Mouse (Mus musculus) lung, embryonic 16.5 days (tissue): ENCODE measurements around the gene 1810013L24Rik. TPM values are rescaled to one million over a fixed set of nuclear protein-coding genes. Genes with fewer than 3 reads are reported as not detected.

Experiments used
- polyA plus RNA-seq: library from polyadenylated mRNA; unstranded; fragments of >200 nt; fragmentation: Nextera tagmentation; extraction: Ambion mirVana; gene quantifications from 2 replicates; pipeline ENCODE4 v1.2.1, GENCODE M21; 2015

The 1810013L24Rik gene
- polyA plus RNA-seq, 1 experiment from 2014 or later = 16.0 TPM

Other genes starting within 250 kb of the 1810013L24Rik start
- 51.1 and 51.6 TPM in 2 replicates for gene Pmm2, start 192.4 kb upstream of the 1810013L24Rik start, polyA plus RNA-seq
- 16.2 and 17.0 TPM in 2 replicates for gene Tmem186, start 192.4 kb upstream of the 1810013L24Rik start, polyA plus RNA-seq
- 96.4 and 97.7 TPM in 2 replicates for gene Carhsp1, start 157.9 kb upstream of the 1810013L24Rik start, polyA plus RNA-seq
- gene Gm5767, start 149.3 kb upstream of the 1810013L24Rik start, polyA plus RNA-seq = not detected in 2 replicates
- gene Usp7, start 37.8 kb upstream of the 1810013L24Rik start, polyA plus RNA-seq = 23.1 and 24.4 TPM in 2 replicates